Mouse (Mus musculus) ovary, adult 18-20 months (tissue): ENCODE data around the gene Zfp273.
"Not testable (repeated sequence)": the region's sequence is repeated elsewhere in the genome, so short reads cannot be mapped to it uniquely, and the experiment has no call there.

ENCODE experiments used
- DNase-seq: peaks from one replicate; pipeline ENCODE4 v3.0.0; 2022; ENCODE audit warnings: low spot score, mixed read lengths

Gene Zfp273

GRCm38 (mm10) chr13:67867899-67868298 is 54.4 kb downstream of the Zfp273 start:
- DNase-seq: no peak

- DNase-seq: not testable (repeated sequence)
Observed at GRCm38 (mm10) chr13:67876049-67876698, 62.6 kb downstream of the Zfp273 start.
